Mouse (Mus musculus): ENCODE measurements at regions not wholly inside any gene's neighbourhood (a gene's known extent, or its start where the extent isn't known, plus 50 kb on each side); places are given as distances from the start of the nearest gene placed in this dataset.

- TF ChIP-seq CTCF (IDR thresholded peaks at IDR 0.05; ENCODE audit: low read depth, low read length), result no peak
- TF ChIP-seq TAL1 (conservative IDR thresholded peaks at IDR 0.05; ENCODE audit: low read depth, low read length), result no peak
- TF ChIP-seq GATA1 (IDR thresholded peaks at IDR 0.05; ENCODE audit: borderline replicate concordance, low read length), result no peak
- TF ChIP-seq GATA2 (IDR thresholded peaks at IDR 0.05; ENCODE audit: borderline replicate concordance, low read depth, low read length), result no peak
- TF ChIP-seq POLR2AphosphoS5 (IDR thresholded peaks at IDR 0.05; ENCODE audit: insufficient replicate concordance, low read depth, low read length), result no peak
Observed at GRCm38 (mm10) chr17:42938579-42938978, 62.1 kb upstream of the Cd2ap start.
